Mouse (Mus musculus) liver (tissue): ENCODE data around the gene Dgkq.
"Not testable (repeated sequence)": the region's sequence is repeated elsewhere in the genome, so short reads cannot be mapped to it uniquely, and the experiment has no call there.

Experiments
- DNase-seq: peaks from one replicate; pipeline ENCODE4 v3.0.0-alpha.2; 2020; ENCODE audit warnings: mixed read lengths

Gene Dgkq

DNA sequence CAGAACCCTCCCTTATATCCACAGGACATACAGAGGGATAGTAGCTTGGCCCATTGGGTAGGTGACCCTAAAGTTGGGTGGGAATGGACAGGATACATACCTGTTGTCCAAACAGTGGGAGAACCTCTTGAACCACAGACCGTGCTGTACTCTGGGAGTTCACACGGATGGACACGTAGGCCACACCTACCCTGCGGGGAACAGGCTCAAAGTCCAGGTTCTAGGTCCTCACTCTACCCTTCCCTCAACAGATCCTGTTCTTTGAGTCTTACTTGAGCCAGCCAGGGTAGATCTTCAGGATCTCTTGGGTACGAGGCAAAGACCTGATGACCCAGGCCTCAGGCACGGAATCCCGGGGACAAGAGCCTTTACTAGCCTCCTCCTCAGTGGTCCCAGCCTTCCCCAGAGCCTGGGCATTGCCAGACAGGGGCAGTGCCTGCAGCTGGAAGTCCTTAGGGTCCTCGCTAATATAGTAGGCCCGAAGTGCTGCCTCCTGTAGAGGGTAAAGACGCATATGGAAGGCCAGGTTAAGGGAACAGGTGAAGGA is 15.0 kb downstream of the Dgkq start:
- no peak for DNase-seq

DNA sequence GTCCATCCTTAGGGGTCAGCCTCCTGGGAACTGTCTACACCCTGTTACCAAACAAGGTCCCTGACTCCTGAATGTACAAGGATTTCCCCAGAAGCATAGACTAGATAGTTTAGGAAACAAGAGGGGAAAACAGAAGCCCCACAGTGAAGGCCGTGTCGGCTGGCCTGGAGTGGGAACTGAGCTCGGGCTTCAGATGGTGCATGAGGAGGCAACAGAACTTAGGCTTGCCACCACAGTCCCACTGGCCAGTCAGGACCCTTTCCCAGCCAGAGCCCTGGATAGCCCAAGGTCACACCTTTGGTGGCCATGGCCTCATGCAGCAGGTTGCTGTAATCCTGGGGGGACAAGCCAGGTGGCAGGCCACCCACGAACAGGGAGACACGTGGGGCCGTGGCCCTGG is 16.1 kb downstream of the Dgkq start:
- no peak for DNase-seq

DNA sequence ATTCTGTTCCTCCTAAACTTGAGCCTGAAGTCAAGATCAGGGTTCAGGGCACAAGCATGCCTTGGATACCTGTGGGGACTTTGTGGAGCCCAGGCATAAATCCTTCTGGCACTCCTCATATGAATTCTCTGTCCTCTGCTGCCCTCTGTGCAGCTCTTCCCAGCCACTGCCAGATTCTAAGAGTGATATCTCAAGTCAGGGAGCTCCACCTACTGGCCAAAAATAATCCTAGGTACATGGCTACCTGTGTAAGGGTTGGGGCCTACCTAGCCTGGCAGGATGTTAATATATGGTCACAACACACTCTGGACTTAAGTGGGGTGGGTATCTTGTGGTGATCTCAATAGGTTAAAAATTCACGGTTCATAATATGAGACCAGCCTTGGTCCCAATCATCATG is 17.6 kb downstream of the Dgkq start:
- peak; percentile 59 for DNase-seq

DNA sequence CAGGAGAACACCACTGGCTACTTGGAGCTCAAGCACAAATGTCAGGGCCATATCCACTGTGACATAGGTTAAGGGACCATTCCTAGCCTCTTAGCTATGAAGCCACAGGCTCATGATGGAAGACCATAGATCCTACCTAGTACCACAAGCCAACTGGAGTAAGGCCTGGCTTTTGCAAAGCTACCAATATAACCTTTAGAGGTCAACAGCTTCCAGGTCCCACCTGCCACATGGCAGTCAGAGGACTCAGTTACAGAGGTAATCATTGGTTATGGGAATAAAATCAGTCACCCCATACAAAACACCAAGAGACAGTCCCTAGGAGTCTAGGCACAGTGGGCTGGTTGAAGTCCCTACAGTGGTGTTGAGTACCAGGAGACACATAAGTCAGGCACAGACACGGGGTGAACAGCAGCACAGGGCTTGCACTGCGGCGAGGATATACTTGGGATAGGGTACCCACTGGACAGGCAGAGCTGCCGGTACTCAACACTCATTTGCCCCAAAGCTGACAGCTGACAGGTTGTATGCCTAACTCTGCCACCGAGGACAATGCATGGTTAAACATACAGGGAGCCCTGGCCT is 18.2 kb downstream of the Dgkq start:
- no peak for DNase-seq

DNA sequence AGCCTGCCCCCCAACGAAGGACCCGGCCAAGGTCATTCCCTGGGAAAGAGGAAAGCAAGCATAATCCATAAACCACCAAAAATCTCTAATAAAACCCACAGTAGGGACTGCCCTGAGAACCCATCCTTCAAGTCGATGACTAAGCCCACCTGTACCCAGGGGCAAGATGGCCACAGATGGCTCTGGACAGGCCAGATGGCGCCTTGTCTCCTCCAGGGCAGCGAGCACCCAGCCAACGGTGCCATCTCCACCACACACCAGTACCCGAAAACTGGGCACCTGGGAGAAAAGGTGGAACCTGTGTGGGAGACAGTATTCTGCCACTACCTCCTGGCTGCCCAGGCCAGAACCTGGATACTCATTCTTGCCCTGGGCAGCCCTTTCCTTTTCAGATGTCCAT is 19.1 kb downstream of the Dgkq start:
- no peak for DNase-seq

DNA sequence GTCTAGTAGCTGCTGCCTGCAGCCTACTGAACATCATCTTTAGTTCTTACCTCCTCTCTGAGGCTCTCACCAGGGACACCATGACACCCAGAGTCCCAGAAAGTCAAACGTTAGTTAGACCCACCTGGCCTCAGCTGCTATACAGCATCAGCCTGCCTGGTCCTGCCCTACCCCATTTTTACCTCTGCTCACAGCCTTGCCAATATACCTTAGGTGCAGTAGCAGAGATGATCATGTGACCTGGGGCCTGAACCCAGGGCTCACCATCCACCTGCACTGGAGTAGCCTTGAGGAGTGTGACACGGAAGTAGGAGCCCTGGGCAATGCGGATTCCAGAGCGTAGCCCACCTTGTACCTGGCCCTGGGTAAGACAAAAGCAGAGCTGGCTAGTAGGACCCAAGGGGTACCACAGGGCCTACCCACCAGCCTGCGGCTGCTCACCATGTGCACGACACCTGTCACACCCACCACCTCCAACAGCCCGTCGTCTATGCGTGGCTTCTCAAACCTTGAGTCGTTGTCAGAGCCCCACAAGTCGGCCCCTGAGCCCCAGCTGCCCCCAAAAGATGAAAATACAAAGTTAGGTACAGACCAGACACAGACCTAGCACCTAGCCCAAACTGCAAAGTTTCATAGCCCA is 20.4 kb downstream of the Dgkq start:
- DNase-seq: no peak

DNA sequence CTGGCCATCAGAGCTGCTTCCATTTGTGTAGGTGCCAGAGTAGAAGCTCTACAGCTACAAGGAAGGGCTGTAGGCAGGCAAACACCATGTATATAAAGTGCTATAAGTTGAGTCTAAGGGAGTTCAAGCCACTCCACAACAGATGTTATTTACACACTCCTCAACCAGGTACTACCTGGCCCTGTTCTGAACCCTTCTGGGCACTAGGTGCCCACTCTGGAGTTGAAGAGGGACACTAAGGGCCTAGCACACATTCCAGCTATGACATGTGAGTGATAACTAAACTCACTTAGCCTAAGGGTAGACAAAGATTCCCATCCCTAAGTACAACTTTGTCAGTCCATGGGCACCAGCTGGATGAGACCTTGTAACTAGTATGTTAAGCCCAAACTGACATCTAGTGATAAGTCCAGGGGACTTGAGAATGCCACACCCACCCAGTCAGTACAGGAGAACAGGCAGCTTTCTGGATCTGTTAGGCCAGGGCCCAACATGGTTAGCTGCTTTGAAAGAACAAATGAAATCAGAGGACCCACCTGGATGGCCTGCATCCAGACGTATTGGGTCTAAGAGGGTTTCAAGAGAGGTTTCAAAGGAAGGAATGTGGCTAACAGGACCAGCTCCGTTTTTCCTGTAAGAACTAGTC is 21.5 kb downstream of the Dgkq start:
- no peak for DNase-seq

DNA sequence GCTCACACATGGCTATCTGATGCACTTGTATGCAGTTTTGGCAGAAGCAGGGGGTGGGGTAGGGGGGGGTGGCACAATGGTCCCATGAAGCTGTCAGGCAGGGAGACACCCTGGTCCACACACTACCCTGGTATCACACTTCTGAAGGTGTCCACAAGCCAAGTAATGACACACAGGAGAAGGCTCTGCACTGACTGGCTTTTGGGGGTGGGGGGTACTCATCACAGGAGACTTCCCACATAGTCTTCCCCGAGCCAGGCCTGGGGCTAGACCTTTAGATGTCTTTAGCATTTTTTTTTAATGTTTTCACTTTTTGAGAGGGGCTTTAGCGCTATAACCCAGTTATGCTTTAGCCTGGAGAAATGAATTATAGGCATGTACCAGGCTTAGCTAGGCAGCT is 22.2 kb downstream of the Dgkq start:
- no peak for DNase-seq

DNA sequence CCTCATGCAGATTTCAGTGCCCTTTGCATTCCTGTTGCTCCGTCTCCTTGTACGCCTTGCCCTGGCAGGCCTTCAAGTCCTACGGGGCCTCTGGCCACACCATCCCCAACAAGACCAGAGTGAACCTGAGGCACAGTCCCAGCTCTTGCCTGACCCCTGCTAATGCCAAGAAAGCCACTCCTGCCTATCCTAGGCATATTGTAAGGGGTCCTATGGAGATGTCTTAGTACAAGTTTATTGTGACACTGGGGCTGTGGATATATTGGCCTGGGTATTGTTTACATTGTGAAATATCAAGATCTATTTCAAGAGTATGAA is 23.2 kb downstream of the Dgkq start:
- DNase-seq: no peak

DNA sequence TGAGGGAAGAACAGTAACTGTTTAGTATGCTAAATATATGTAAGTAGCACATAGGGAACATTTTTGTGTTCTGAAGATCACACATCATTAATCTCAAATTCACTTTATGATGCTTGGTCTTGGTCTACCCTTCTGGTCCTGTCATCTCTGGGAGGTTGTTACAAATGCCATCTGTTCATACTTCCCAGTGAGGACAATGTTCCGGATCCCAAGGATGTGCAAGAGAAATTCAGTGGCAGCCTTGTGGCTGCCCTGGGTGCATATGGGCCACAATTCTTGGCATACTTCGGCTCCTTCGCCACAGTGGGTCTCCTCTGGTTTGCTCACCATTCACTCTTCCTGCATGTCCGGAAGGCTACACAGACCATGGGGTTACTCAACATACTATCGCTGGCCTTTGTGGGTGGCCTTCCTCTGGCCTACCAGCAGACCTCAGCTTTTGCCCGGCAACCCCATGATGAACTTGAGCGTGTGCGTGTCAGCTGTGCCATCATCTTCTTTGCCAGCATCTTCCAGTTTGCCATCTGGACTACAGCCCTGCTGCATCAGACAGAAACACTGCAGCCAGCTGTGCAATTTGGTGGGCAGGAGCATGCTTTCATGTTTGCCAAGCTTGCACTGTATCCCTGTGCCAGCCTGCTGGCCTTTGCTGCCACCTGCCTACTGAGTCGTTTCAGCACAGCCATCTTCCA is 23.7 kb downstream of the Dgkq start:
- DNase-seq: no peak

DNA sequence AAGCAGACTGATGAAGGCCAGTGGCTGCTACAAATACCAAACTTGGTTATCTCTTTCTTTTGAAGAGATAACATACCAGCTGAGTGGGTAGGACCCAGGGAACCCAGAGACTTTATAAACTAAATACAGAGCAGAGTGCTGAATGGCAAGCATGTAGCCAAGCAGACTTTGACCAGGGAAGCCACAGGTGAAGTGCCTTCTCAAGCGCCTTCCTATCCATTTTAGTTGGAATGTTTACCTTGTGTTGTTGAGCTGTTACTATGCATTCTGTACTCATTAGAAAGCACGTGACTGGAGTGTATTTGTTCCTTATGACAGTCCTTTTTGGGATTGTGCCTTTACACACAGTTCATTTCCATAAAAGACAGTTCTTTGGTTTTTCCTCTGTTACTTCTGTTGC is 25.8 kb downstream of the Dgkq start:
- DNase-seq: no peak

DNA sequence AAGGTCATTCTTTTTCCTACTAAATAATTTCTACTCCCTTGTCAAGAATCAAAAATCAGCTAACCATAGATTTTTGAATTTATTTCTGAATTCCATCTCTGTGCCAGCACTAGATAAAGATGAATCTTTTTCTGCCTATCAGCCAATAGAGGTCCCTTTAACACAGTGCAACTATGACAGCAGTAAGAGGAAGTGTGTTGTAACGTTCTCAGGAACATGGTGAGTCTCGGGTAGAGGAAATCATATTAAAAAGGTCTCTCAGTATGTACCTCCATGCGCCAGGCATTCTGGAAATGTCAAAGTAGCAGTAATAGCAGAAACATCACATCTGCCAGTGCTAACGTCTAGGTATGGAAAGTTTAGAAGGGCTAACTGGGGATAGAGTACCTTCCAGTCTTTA is 33.3 kb downstream of the Dgkq start:
- DNase-seq: no peak

DNA sequence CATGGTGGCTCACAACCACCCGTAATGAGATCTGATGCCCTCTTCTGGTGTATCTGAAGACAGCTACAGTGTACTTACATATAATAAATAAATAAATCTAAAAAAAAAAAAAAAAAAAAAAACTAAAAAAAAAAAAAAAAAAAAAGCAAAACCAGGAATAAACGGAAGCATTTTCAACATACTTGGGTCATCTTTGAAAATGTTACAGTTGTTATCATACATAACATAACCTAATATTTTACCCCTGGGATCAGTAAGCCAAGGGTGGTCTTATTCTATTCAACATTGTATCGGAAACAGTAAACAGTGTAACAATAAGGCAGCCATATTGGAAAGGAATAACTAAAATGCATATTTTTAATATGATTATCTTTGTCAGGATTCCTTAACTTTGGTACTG is 35.4 kb downstream of the Dgkq start:
- DNase-seq: not testable (repeated sequence)

DNA sequence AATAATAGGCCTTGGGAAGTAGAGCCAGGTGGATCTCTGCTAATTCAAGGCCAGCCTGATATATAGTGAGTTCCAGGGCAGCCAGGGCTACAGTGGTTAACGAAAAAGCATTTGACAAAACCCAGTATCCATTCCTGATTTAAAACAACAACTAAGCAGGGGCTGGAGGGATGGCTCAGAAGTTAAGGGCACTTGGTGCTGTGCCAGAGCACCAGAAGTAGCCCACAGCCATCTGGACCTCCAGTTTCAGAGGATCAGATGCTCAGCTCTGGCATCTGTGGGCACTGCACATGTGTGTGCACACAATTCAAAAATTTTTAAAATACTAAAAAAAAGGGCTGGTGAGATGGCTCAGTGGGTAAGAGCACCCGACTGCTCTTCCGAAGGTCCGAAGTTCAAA is 35.8 kb downstream of the Dgkq start:
- no peak for DNase-seq

DNA sequence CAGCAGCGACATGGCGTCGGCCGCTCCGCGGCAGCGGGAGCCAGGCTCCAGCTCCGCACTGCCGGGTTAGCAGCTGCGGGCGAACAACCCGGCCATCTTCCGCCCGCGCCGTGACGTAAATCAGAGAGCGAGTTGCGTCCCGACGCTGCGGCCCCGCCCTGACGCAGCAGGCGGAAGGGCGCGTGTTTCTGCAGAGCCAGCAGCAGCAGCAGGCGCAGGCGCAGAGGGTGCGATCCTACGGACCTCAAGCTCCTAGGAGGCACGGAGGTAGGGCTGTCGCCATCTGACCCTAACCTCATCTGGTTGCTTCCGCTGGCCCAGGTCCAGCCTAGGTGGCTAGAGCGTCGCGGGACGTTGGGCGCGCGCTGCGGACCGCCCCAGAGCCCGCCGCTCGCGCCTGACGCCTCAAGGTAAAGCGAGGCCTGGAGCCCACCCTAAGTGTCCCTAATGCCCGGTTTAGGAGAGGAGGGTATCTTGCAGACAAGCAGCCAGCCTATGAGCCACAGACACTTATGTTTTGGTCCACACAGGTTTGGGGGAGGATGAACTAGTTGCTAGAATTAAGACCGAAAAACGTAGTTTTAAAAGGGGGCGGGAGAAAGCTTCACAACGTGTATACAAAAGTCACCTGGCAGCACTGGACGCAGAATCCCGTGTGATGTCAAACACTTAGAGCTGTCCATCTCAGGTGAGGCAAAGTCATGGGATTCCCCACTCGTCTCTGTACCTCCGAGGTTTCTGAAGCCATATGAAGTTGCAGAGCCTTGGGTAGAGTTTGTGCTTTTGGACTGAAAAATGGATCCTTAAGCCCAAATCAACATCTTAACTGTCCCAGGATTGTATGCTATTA is 39.6 kb downstream of the Dgkq start, which contains the start of the genes Gak and Tmem175:
Gene Gak (minus strand): TSS at position 122 of the 850 bp plus-strand sequence.
Gene Tmem175 (plus strand): TSS at position 137 of the 850 bp plus-strand sequence.
- DNase-seq: peak; percentile 94

DNA sequence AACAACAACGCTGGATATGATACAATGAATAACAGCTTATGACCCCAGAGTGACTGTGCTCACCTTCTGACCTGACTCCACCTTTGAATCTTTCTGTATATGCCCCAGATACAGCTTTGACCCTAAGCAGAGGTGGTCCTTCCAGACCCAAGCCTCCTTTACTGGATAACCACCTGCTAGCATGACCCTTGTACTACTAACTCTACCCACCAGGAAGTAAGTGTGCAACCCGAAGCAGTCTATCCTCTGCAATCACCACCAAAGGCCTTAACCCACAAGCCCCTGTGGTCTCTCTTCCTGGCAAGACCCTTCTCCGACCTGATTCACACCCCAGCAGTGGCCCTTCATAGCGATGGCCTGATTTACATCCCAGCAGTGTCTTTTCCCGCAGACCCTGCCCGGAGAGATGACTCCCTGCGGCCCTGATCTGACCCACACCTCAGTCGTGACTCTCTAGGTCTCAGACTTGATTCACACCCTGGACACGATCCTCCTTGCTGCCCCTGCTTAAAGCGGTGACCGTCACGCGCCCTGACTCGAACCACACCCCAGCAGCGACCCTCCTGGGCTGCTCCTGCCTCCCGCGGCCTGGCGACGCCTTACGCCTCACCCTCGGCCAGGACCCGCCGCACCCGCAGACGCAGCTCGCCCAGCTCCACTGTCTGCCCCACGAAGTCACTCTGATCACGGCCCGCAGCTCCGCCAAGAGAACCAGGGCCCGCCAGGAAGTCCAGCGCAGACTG is 40.4 kb downstream of the Dgkq start:
- no peak for DNase-seq

DNA sequence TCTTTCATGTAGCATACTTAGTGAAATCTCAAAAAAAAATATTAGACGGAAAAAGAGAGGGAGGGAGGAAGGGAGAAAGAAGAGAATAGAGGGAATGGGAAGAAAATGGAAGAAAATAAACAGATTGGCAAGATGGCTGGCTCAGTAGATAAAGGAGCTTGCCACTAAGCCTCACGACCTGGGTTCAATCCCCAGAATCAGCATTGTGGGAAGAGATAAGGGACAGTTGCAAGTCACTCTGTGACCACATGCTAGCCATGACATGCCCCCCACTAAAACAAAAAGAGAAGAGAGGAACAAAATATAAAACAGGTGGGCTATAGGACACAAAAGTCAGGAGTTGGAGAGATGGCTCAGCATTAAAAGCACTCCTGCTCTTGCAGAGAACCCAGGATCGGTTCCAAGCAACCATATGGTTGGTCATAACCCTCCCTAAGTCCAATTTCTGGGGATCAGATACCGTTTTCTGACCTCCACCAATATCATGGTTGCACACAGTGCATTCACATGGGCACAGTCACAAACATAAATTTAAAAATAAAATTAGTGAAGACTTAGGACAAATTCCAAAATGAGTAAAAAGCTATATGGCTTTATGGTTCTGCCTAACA is 43.3 kb downstream of the Dgkq start:
- DNase-seq: no peak

DNA sequence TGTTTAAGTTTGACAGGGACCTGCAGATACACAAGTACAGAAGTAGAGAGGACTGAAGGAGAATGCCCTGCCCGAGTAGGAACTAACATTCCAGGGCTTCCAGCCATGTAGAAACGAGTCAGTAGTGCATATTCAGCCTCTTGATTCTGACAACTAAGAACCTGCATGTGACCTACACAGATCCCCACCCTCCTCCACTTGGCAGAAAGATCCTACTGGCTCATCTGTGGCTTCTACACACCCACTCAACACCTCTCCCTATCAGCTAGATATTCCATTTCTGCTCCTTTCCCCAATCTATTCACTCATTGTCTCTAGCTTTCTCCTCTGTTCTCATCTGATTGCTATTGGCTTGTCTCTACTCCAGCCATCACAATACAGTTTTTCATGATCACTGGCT is 47.6 kb downstream of the Dgkq start:
- DNase-seq: no peak

DNA sequence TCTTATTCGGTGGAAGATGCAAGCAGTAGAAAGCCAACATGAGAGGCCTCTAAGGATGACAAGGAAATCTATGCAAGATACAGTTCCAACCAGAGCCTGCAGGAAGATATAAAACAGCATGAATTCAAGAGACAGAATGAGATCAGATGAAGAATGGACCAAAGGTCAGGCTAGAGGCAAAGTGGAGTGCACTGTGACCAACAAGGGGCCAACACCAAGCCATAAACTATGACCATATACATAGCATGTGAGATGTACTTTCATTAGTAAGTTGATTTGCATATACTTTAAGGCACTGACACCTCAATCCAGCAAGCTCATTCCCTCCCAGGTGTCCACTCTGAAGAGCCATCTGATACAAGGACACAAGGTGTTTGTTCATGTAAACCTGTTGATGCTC is 59.0 kb downstream of the Dgkq start:
- DNase-seq: no peak

DNA sequence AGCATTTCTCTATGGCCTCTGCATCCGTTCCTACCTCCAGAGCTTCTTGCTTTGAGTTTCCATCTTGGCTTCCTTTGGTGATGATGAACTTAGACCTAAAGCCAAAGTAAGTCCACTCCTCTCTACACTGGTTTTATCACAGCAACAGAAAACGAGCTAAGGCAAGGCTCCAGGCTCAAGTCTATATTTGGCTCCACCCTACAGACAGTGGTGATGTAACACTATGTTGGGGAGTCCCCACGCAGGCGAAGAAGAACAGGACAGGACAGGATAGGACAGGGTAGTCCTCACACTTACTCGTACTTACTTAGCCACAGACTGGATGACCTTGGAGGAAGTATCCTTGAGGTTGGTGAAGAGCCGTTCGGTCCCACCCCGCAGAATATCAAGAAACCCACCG is 66.9 kb downstream of the Dgkq start:
- no peak for DNase-seq

DNA sequence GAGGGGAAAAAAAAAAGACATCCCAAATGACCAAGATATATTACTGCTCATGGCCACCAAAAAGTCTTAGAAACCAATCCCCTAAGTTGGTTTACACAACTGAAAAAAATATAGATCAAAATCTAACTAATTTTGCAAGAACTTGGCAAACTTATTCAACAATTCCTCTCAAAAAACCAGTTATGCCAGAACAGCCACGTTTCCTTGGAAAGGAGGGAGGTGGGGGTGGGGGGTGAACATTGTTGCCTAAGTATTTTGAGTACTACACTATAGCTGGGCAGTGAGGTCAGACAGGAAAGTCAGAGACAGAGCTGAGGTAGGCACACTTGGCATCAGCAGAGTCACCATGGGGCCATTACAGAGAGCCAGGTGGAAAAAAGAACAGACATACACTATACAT is 69.5 kb downstream of the Dgkq start:
- no peak for DNase-seq
